Mouse (Mus musculus): ENCODE measurements at regions not wholly inside any gene's neighbourhood (a gene's known extent, or its start where the extent isn't known, plus 50 kb on each side); places are given as distances from the start of the nearest gene placed in this dataset.

DNA sequence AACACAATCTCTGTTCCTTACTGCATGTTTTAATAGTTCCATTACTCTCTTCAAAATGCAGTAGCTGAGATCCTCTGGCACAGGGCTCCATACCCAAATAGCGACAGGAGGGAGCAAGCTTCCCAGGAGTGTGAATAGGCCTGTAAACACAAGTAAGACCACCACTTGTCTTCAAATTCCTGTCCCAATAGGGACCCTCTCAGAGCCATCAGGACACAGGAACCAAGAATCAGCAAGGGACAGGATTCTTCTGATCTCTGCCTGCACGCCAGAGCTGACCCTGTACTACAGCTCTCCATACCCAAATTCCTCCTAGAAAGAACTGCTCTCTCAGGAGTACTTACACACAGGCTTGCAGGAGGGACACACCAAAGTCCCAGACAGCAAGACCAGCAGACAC lies 200.9 kb upstream of the Creb1 start:
- TF ChIP-seq POLR2A (IDR thresholded peaks at IDR 0.05; ENCODE audit: borderline replicate concordance, extremely low read depth, insufficient read depth, insufficient read length, poor library complexity, severe bottlenecking): no peak
- TF ChIP-seq CTCF (IDR thresholded peaks at IDR 0.05; ENCODE audit: borderline replicate concordance, extremely low read depth, insufficient read depth, insufficient read length): no peak
